Mouse (Mus musculus): ENCODE data around the gene Tmem189.

Gene Tmem189

GRCm38 (mm10) chr2:167593551-167594250, 95.9 kb downstream of the Tmem189 start:
- DNase-seq (ENCODE audit: low spot score in 2 of 2) = no peak

Data from urinary bladder, postnatal 4 days (tissue).